Mouse (Mus musculus): ENCODE data around the gene Banp. TPM values are rescaled to one million over a fixed set of nuclear protein-coding genes. Genes with fewer than 3 reads are reported as not detected.

The Banp gene
- polyA plus RNA-seq, 1 experiment from 2014 or later = 60.9 TPM

Small RNA genes within 50 kb of the gene (microRNA-seq; reads per million reads assigned to microRNA genes)
- 1.1 reads per million for gene Mir7237

Other genes with a start within 250 kb of the Banp start
- 34.9 and 36.7 TPM in 2 replicates for gene Jph3, start 220.1 kb upstream of the Banp start, polyA plus RNA-seq (2015; fragmentation: Nextera tagmentation; extraction: Ambion mirVana)
- 44.3 and 50.6 TPM in 2 replicates for gene Klhdc4, start 120.2 kb upstream of the Banp start, polyA plus RNA-seq (2015; fragmentation: Nextera tagmentation; extraction: Ambion mirVana)
- 28.1 and 30.6 TPM in 2 replicates for gene Slc7a5, start 42.1 kb upstream of the Banp start, polyA plus RNA-seq (2015; fragmentation: Nextera tagmentation; extraction: Ambion mirVana)
- 0.25 TPM in 1 of 2 replicates, not detected in the other for gene Car5a, start 4.8 kb upstream of the Banp start, polyA plus RNA-seq (2015; fragmentation: Nextera tagmentation; extraction: Ambion mirVana)

Measured in forebrain, embryonic 13.5 days (tissue).